Comparison of ENCODE assay signal across 27 mouse cellular contexts in genomic region chr9:65381017-65381590, GRCm38 (mm10). TPM values are rescaled to one million over a fixed set of nuclear protein-coding genes. Genes with fewer than 3 reads are reported as not detected.
DNase-seq lines count a peak whose midpoint lies in the region; ATAC-seq and TF ChIP-seq lines count a peak whose summit lies in the region.
"Had no signal": no experiment of that assay in that cellular context is flagged by ENCODE, and none has a peak within 500 bp of the region (broad histone marks: within the 10 kb centered on the region; RNA-seq: fewer than 3 reads in every experiment).

No protein-coding gene starts in this region.

- H3K36me3 ChIP-seq in lung, embryonic 14.5 days (ENCODE audit: insufficient read depth) = 0 out of 2 replicates have a peak, but pooled peaks cover 2% of the 10 kb centered on the region
- no peaks in the 10 kb centered on the region for H3K36me3 ChIP-seq in forebrain, embryonic 15.5 days
- no peaks in the 10 kb centered on the region for H3K36me3 ChIP-seq in kidney, embryonic 14.5 days (ENCODE audit: control insufficient read depth, insufficient read depth, low read length)
- H3K36me3 ChIP-seq: embryonic facial prominence, embryonic 12.5 days; G1E had no signal

- H3K9ac ChIP-seq in lung, embryonic 14.5 days = no peak overlapping the region
- no peak overlapping the region for H3K9ac ChIP-seq in forebrain, embryonic 15.5 days (replicated peaks)
- H3K9ac ChIP-seq in kidney, embryonic 14.5 days (ENCODE audit: low read depth, low read length) = no peak overlapping the region
- H3K9ac ChIP-seq: embryonic facial prominence, embryonic 12.5 days; hindbrain, embryonic 13.5 days had no signal

- intact Hi-C loops in gastrocnemius, adult 2 months (cut with DNase I) = no loop called here

- H3K4me1 ChIP-seq in lung, embryonic 14.5 days (ENCODE audit: insufficient read depth) = peaks cover 40% of the 10 kb centered on the region
- peaks cover 32% of the 10 kb centered on the region for H3K4me1 ChIP-seq in brown adipose tissue, adult 24 weeks (ENCODE audit: control insufficient read depth, insufficient read depth, insufficient read length, low read length)
- H3K4me1 ChIP-seq in forebrain, embryonic 15.5 days = no peaks in the 10 kb centered on the region
- H3K4me1 ChIP-seq in kidney, embryonic 14.5 days (ENCODE audit: control insufficient read depth, insufficient read depth, low read length) = 0 out of 2 replicates have a peak, but pooled peaks cover 7% of the 10 kb centered on the region
- H3K4me1 ChIP-seq: embryonic facial prominence, embryonic 12.5 days had no signal

- peak; percentile 61 for DNase-seq in gastrocnemius, adult 2 months
- no peak for DNase-seq in gastrocnemius, postnatal 10 days
- no peak for DNase-seq in lung, embryonic 14.5 days
- no peak for DNase-seq in lung, adult 18-20 months
- DNase-seq in lung, postnatal 14 days = peak; percentile 24
- DNase-seq: adrenal gland, postnatal 10 days; B cell, adult 2 months; cerebellum, adult 11-12 months; cerebellum, adult 9-10 months; cerebellum, postnatal 25 days; heart, postnatal 10 days; heart, postnatal 4 days had no signal

- no peak for TF ChIP-seq CTCF in gastrocnemius, adult 2 months (IDR thresholded peaks at IDR 0.05)
- TF ChIP-seq CTCF in lung, embryonic 14.5 days (IDR thresholded peaks at IDR 0.05; ENCODE audit: low read depth) = no peak

- no peak overlapping the region for H3K4me3 ChIP-seq in gastrocnemius, adult 2 months
- no peak overlapping the region for H3K4me3 ChIP-seq in lung, embryonic 14.5 days (ENCODE audit: low read depth, low read length)
- no peak overlapping the region for H3K4me3 ChIP-seq in brown adipose tissue, adult 24 weeks (ENCODE audit: insufficient read depth, low read depth, low read length)
- H3K4me3 ChIP-seq in forebrain, embryonic 15.5 days = no peak overlapping the region
- H3K4me3 ChIP-seq in kidney, embryonic 14.5 days (ENCODE audit: low read length) = no peak overlapping the region
- H3K4me3 ChIP-seq: embryonic facial prominence, embryonic 12.5 days; hindbrain, embryonic 13.5 days had no signal

- peak overlapping the region; percentile 85 for H3K27ac ChIP-seq in gastrocnemius, adult 2 months
- H3K27ac ChIP-seq in lung, embryonic 14.5 days (ENCODE audit: low read depth) = peak overlapping the region; percentile 63; the same call in 1 of the 2 replicates
- peak overlapping the region; percentile 32 for H3K27ac ChIP-seq in brown adipose tissue, adult 24 weeks (replicated peaks; ENCODE audit: low read depth, low read length)
- H3K27ac ChIP-seq in forebrain, embryonic 15.5 days (replicated peaks) = no peak overlapping the region
- no peak overlapping the region for H3K27ac ChIP-seq in kidney, embryonic 14.5 days (ENCODE audit: low read depth, low read length)
- H3K27ac ChIP-seq: embryonic facial prominence, embryonic 12.5 days; hindbrain, embryonic 13.5 days; hindbrain, postnatal 0 days had no signal

- no peaks in the 10 kb centered on the region for H3K27me3 ChIP-seq in lung, embryonic 14.5 days (ENCODE audit: insufficient read depth, low read length)
- H3K27me3 ChIP-seq in forebrain, embryonic 15.5 days = no peaks in the 10 kb centered on the region
- H3K27me3 ChIP-seq in kidney, embryonic 14.5 days (ENCODE audit: control insufficient read depth, insufficient read depth, low read length) = no peaks in the 10 kb centered on the region
- H3K27me3 ChIP-seq: embryonic facial prominence, embryonic 12.5 days; hindbrain, embryonic 13.5 days had no signal

- H3K9me3 ChIP-seq in lung, embryonic 14.5 days (ENCODE audit: low read depth, low read length) = no peaks in the 10 kb centered on the region
- H3K9me3 ChIP-seq in forebrain, embryonic 15.5 days = no peaks in the 10 kb centered on the region
- H3K9me3 ChIP-seq in kidney, embryonic 14.5 days (ENCODE audit: control insufficient read depth, low read length) = no peaks in the 10 kb centered on the region
- H3K9me3 ChIP-seq: embryonic facial prominence, embryonic 12.5 days; G1E; hindbrain, embryonic 13.5 days had no signal

- ATAC-seq in lung, embryonic 14.5 days (ENCODE audit: insufficient read depth) = peak; percentile 48
- no peak for ATAC-seq in forebrain, embryonic 15.5 days (replicated peaks)
- no peak for ATAC-seq in kidney, embryonic 14.5 days (ENCODE audit: low FRiP score, low TSS enrichment)
- ATAC-seq: CD4-positive, CD25-positive, alpha-beta regulatory T cell, adult 4 months; forebrain, embryonic 16.5 days; hindbrain, postnatal 0 days had no signal

- 42% methylated on average over 4 of the region's 4 CpGs for WGBS in lung, embryonic 14.5 days
- WGBS in forebrain, embryonic 15.5 days = 79% methylated on average over 4 of the region's 4 CpGs
- 74% methylated on average over 4 of the region's 4 CpGs for WGBS in kidney, embryonic 14.5 days

- no peak overlapping the region for H3K4me2 ChIP-seq in lung, embryonic 14.5 days
- no peak overlapping the region for H3K4me2 ChIP-seq in forebrain, embryonic 15.5 days (replicated peaks)
- no peak overlapping the region for H3K4me2 ChIP-seq in kidney, embryonic 14.5 days (replicated peaks; ENCODE audit: low read depth, low read length)
- H3K4me2 ChIP-seq: embryonic facial prominence, embryonic 12.5 days; hindbrain, embryonic 13.5 days had no signal

RNA-seq across cellular contexts. Expression of gene Kbtbd13, which starts 10.3 kb away (rescaled TPM):
- total RNA-seq in gastrocnemius, adult 2 months (2021) = 10 to 100 TPM in 1 of 2 experiments, 1 to 10 TPM in 1; 7.8 to 19.5 TPM
- 10 to 100 TPM in 1 of 2 experiments, 1 to 10 TPM in 1; 8.9 to 10.7 TPM for total RNA-seq in gastrocnemius, postnatal 10 days (2021)
- 4.2 and 4.5 TPM in 2 replicates for polyA plus RNA-seq in lung, embryonic 14.5 days (2014; fragmentation: Nextera tagmentation; extraction: Ambion mirVana)
- 1.0 and 2.7 TPM in 2 replicates for polyA plus RNA-seq in brown adipose tissue, adult 24 weeks (2012; ENCODE audit: insufficient read depth, insufficient read length, missing spikeins)
- polyA plus RNA-seq in forebrain, embryonic 15.5 days (2015; fragmentation: Nextera tagmentation; extraction: Ambion mirVana) = 0.56 and 1.00 TPM in 2 replicates
- polyA plus RNA-seq in kidney, embryonic 14.5 days (2014; fragmentation: Nextera tagmentation; extraction: Ambion mirVana) = 1.3 and 1.4 TPM in 2 replicates
- total RNA-seq: G1E had no signal
- polyA plus RNA-seq: CD4-positive, CD25-positive, alpha-beta regulatory T cell, adult 4 months; G1E had no signal

RNA-seq across cellular contexts. Expression of gene Rasl12, which starts 17.2 kb away (rescaled TPM):
- 1 to 10 TPM; 3.1 to 3.3 TPM for total RNA-seq in gastrocnemius, adult 2 months (2021)
- total RNA-seq in gastrocnemius, postnatal 10 days (2021) = 10 to 100 TPM in 1 of 2 experiments, 1 to 10 TPM in 1; 7.2 to 11.5 TPM
- polyA plus RNA-seq in lung, embryonic 14.5 days (2014; fragmentation: Nextera tagmentation; extraction: Ambion mirVana) = 48.8 TPM in 2 replicates
- polyA plus RNA-seq in brown adipose tissue, adult 24 weeks (2012; ENCODE audit: insufficient read depth, insufficient read length, missing spikeins) = 138 and 139 TPM in 2 replicates
- 6.1 and 6.5 TPM in 2 replicates for polyA plus RNA-seq in forebrain, embryonic 15.5 days (2015; fragmentation: Nextera tagmentation; extraction: Ambion mirVana)
- 8.2 and 11.7 TPM in 2 replicates for polyA plus RNA-seq in kidney, embryonic 14.5 days (2014; fragmentation: Nextera tagmentation; extraction: Ambion mirVana)
- total RNA-seq: granulocyte monocyte progenitor cell, adult 5-6 weeks had no signal
- polyA plus RNA-seq: CD4-positive, CD25-positive, alpha-beta regulatory T cell, adult 4 months; G1E had no signal

RNA-seq across cellular contexts. Expression of gene Ubap1l, which starts 20.3 kb away (rescaled TPM):
- 1 to 10 TPM in 1 of 2 experiments, under 1 TPM in 1; 0.43 to 1.1 TPM for total RNA-seq in gastrocnemius, adult 2 months (2021)
- 1 to 10 TPM in 1 of 2 experiments, under 1 TPM in 1; 0.52 to 1.1 TPM for total RNA-seq in gastrocnemius, postnatal 10 days (2021)
- 0.24 and 0.61 TPM in 2 replicates for polyA plus RNA-seq in lung, embryonic 14.5 days (2014; fragmentation: Nextera tagmentation; extraction: Ambion mirVana)
- 0.75 TPM in 1 of 2 replicates, not detected in the other for polyA plus RNA-seq in brown adipose tissue, adult 24 weeks (2012; ENCODE audit: insufficient read depth, insufficient read length, missing spikeins)
- 0.83 and 0.92 TPM in 2 replicates for polyA plus RNA-seq in forebrain, embryonic 15.5 days (2015; fragmentation: Nextera tagmentation; extraction: Ambion mirVana)
- 0.62 TPM in 1 of 2 replicates, not detected in the other for polyA plus RNA-seq in kidney, embryonic 14.5 days (2014; fragmentation: Nextera tagmentation; extraction: Ambion mirVana)
- total RNA-seq: granulocyte monocyte progenitor cell, adult 5-6 weeks had no signal
- polyA plus RNA-seq: CD4-positive, CD25-positive, alpha-beta regulatory T cell, adult 4 months; heart, embryonic 14.5 days had no signal

RNA-seq across cellular contexts. Expression of gene Pdcd7, which starts 35.2 kb away (rescaled TPM):
- total RNA-seq in gastrocnemius, adult 2 months (2021) = 10 to 100 TPM; 10.1 to 19.5 TPM
- total RNA-seq in gastrocnemius, postnatal 10 days (2021) = 10 to 100 TPM; 11.2 to 13.9 TPM
- polyA plus RNA-seq in lung, embryonic 14.5 days (2014; fragmentation: Nextera tagmentation; extraction: Ambion mirVana) = 14.5 and 14.8 TPM in 2 replicates
- 7.3 and 11.6 TPM in 2 replicates for polyA plus RNA-seq in brown adipose tissue, adult 24 weeks (2012; ENCODE audit: insufficient read depth, insufficient read length, missing spikeins)
- polyA plus RNA-seq in forebrain, embryonic 15.5 days (2015; fragmentation: Nextera tagmentation; extraction: Ambion mirVana) = 9.7 and 10.3 TPM in 2 replicates
- polyA plus RNA-seq in kidney, embryonic 14.5 days (2014; fragmentation: Nextera tagmentation; extraction: Ambion mirVana) = 15.0 and 15.2 TPM in 2 replicates

RNA-seq across cellular contexts. Expression of gene Slc51b, which starts 41.7 kb away (rescaled TPM):
- not detected for total RNA-seq in gastrocnemius, adult 2 months (2021)
- not detected for total RNA-seq in gastrocnemius, postnatal 10 days (2021)
- not detected in 2 replicates for polyA plus RNA-seq in lung, embryonic 14.5 days (2014; fragmentation: Nextera tagmentation; extraction: Ambion mirVana)
- polyA plus RNA-seq in brown adipose tissue, adult 24 weeks (2012; ENCODE audit: insufficient read depth, insufficient read length, missing spikeins) = not detected in 2 replicates
- not detected in 2 replicates for polyA plus RNA-seq in forebrain, embryonic 15.5 days (2015; fragmentation: Nextera tagmentation; extraction: Ambion mirVana)
- polyA plus RNA-seq in kidney, embryonic 14.5 days (2014; fragmentation: Nextera tagmentation; extraction: Ambion mirVana) = 0.53 and 0.59 TPM in 2 replicates
- total RNA-seq: G1E; granulocyte monocyte progenitor cell, adult 5-6 weeks; heart, postnatal 10 days; heart, postnatal 4 days; hindbrain, postnatal 0 days had no signal
- polyA plus RNA-seq: brain, embryonic 14.5 days; CD4-positive, CD25-positive, alpha-beta regulatory T cell, adult 4 months; cortical plate, adult 2 months; embryonic facial prominence, embryonic 12.5 days; forebrain, embryonic 11.5 days; forebrain, embryonic 16.5 days; frontal cortex, adult 2 months; G1E; heart, embryonic 14.5 days; hindbrain, embryonic 13.5 days; hindbrain, postnatal 0 days had no signal

Comparison
In these comparisons a context has a peak if more than half of its experiments do, and no peak if none do; other contexts are left out.
1. DNase-seq: peak in gastrocnemius, adult 2 months (single experiment) and lung, postnatal 14 days (single experiment); none in gastrocnemius, postnatal 10 days (single experiment), lung, embryonic 14.5 days (single experiment) and lung, adult 18-20 months (0 of 2).
2. H3K27ac ChIP-seq: peak in gastrocnemius, adult 2 months (single experiment), lung, embryonic 14.5 days (single experiment) and brown adipose tissue, adult 24 weeks (single experiment); none in forebrain, embryonic 15.5 days (single experiment) and kidney, embryonic 14.5 days (single experiment).